Mouse (Mus musculus) lung, adult 2 months (tissue): ENCODE data around the gene Tmem243.

Experiments used
- CTCF ChIP-seq: fragments of 200-500 bp; IDR thresholded peaks from 2 replicates; pipeline ENCODE4 v1.5.1; 2011; ENCODE audit warnings: mild to moderate bottlenecking, low read length, control low read depth; ENCODE audit not compliant: insufficient read depth
- POLR2A ChIP-seq: fragments of 200-500 bp; IDR thresholded peaks from 2 replicates; pipeline ENCODE4 v1.6.1; 2011; ENCODE audit warnings: low read depth, mild to moderate bottlenecking, control low read depth, low read length, borderline replicate concordance; ENCODE audit errors: extremely low read depth

GRCm38 (mm10) chr5:9161456-9162041 is 61.1 kb downstream of the Tmem243 start, which contains the start of gene Dmtf1:
- no peak for TF ChIP-seq CTCF
- peak; percentile 99 for TF ChIP-seq POLR2A
